Mouse (Mus musculus): Measurements from ENCODE around the gene E2f1. TPM values are rescaled to one million over a fixed set of nuclear protein-coding genes. Genes with fewer than 3 reads are reported as not detected.

E2f1 gene
- polyA plus RNA-seq, 1 experiment from 2014 or later: 15.2 TPM

DNA sequence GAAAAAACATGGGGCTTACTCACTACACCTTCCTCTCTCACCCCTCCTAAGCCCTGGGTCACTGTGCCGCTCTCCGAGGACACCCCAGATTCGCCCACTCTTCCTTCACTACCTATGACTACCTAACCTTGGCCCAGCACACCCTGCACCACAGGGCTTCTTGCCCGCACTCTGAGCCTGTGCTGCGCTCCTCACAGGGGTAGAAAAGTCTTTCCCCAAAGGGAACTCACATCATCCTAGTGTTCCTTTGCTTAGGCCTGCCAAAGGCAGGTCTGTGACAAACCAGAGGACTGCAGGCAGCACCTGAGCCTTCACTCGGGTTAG, 8.0 kb upstream of the E2f1 start:
- Histone ChIP-seq H3K9me3 (no peaks in the 10 kb centered on the region), H3K4me1 (replicated peaks) (peaks cover 27% of the 10 kb centered on the region), H3K4me3 (replicated peaks) (no peak overlapping the region), H3K9ac (replicated peaks) (no peak overlapping the region), H3K36me3 (no peaks in the 10 kb centered on the region), H3K27ac (peak overlapping the region; percentile 76), H3K4me2 (replicated peaks) (no peak overlapping the region), H3K27me3 (no peaks in the 10 kb centered on the region)
- peak; percentile 53; the same call in 1 of the 2 replicates for ATAC-seq
- 44% methylated on average over 6 of the region's 6 CpGs for WGBS

- 18% methylated on average over 12 of the region's 12 CpGs for WGBS
- Histone ChIP-seq H3K4me1 (replicated peaks) (peaks cover 27% of the 10 kb centered on the region), H3K27ac (peak overlapping the region; percentile 76), H3K9ac (replicated peaks) (0 out of 2 replicates have a peak overlapping the region, but pooled peaks have one; percentile 42), H3K4me3 (replicated peaks) (no peak overlapping the region), H3K27me3 (no peaks in the 10 kb centered on the region), H3K4me2 (replicated peaks) (no peak overlapping the region), H3K9me3 (no peaks in the 10 kb centered on the region), H3K36me3 (no peaks in the 10 kb centered on the region)
- ATAC-seq: peak; percentile 85
These were observed 7.4 kb upstream of the E2f1 start for GRCm38 (mm10) chr2:154576876-154577743.

DNA sequence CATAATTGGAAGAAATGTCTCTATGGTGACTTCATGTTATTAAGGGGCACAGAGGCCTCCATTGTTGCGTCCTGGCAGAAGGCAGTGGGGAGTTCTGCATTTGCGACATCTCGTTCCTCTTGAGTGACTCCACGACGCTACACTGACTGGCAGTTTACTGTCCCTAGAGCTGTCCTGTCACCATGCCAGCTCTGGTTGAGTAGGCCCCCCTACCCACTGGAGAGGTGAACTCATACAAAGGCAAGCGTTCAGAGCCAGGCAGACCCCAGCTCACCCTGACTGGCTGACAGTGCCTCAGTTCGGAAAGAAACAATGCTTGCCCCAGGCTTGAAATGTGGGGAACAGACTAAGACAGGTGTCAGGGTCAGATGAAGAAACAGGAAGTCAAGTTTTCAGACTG, 4.6 kb upstream of the E2f1 start:
- Histone ChIP-seq H3K4me2 (replicated peaks) (no peak overlapping the region), H3K27ac (0 out of 2 replicates have a peak overlapping the region, but pooled peaks have one; percentile 2), H3K4me3 (replicated peaks) (no peak overlapping the region), H3K27me3 (no peaks in the 10 kb centered on the region), H3K9ac (replicated peaks) (no peak overlapping the region), H3K9me3 (no peaks in the 10 kb centered on the region), H3K36me3 (no peaks in the 10 kb centered on the region), H3K4me1 (replicated peaks) (peaks cover 37% of the 10 kb centered on the region)
- WGBS: 46% methylated on average over 7 of the region's 7 CpGs
- ATAC-seq: no peak

DNA sequence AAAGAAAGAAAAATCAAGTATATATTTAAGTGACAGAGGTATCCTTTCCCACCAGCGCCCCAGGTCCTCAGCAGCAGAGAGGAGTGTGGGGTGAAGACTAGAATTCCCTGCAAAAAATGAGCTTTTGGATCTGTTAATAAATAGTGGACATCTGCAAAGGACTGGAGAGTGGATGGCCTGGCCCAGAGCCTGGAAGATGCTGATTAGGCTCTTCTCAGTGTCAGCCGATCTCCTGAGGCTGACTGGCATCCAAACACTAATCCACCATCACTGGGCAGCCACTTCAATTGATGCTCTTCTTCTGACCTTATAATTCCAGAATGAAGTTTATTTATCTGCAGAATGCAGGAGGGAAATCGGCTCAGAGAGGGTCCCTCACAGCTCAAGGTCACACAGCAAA, 3.3 kb upstream of the E2f1 start:
- Histone ChIP-seq H3K4me3 (replicated peaks) (no peak overlapping the region), H3K36me3 (no peaks in the 10 kb centered on the region), H3K4me2 (replicated peaks) (no peak overlapping the region), H3K4me1 (replicated peaks) (peaks cover 49% of the 10 kb centered on the region), H3K27me3 (no peaks in the 10 kb centered on the region), H3K27ac (no peak overlapping the region), H3K9me3 (no peaks in the 10 kb centered on the region), H3K9ac (replicated peaks) (no peak overlapping the region)
- 70% methylated on average over 3 of the region's 3 CpGs for WGBS
- no peak for ATAC-seq

GRCm38 (mm10) chr2:154571976-154572375, 2.3 kb upstream of the E2f1 start:
- no peaks in the 10 kb centered on the region for H3K9me3 ChIP-seq
- no peak for ATAC-seq
- no peak overlapping the region for H3K27ac ChIP-seq
- 81% methylated on average over 8 of the region's 8 CpGs for WGBS
- H3K4me2 ChIP-seq (replicated peaks): no peak overlapping the region
- H3K4me1 ChIP-seq (replicated peaks): peaks cover 49% of the 10 kb centered on the region
- H3K4me3 ChIP-seq (replicated peaks): no peak overlapping the region
- H3K9ac ChIP-seq (replicated peaks): 0 out of 2 replicates have a peak overlapping the region, but pooled peaks have one; percentile 19
- no peaks in the 10 kb centered on the region for H3K27me3 ChIP-seq
- H3K36me3 ChIP-seq: no peaks in the 10 kb centered on the region

DNA sequence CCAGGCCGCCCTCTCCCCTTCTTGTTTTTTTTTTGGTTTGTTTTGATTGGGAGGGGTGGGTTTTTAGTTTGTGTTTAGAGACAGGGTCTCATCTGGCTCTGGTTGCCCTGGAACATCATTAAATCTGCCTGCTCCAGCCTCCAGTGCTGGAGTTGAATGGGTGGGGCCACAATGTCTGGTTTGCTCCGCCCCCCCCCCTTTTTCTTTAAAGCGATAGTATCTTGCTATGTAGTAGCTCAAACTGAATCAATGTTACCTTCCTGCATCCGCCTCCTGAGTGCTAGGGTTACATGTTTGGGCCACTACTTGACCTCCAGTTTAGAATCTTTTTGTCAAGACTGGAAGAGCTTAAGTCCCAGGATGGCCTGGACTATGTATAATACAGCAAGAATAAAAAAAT, 1.6 kb upstream of the E2f1 start:
- no peak overlapping the region for H3K4me3 ChIP-seq (replicated peaks)
- no peaks in the 10 kb centered on the region for H3K9me3 ChIP-seq
- H3K36me3 ChIP-seq: no peaks in the 10 kb centered on the region
- no peak overlapping the region for H3K4me2 ChIP-seq (replicated peaks)
- H3K27me3 ChIP-seq: no peaks in the 10 kb centered on the region
- WGBS: 84% methylated on average over 4 of the region's 4 CpGs
- no peak for ATAC-seq
- no peak overlapping the region for H3K9ac ChIP-seq (replicated peaks)
- peak overlapping the region; percentile 11; the same call in 1 of the 2 replicates for H3K27ac ChIP-seq
- peaks cover 49% of the 10 kb centered on the region for H3K4me1 ChIP-seq (replicated peaks)

GRCm38 (mm10) chr2:154570666-154571065, 974 bp upstream of the E2f1 start:
- Histone ChIP-seq H3K27ac (no peak overlapping the region; the same call in 1 of the 2 replicates), H3K4me3 (replicated peaks) (peak overlapping the region; percentile 80; the same call in 1 of the 2 replicates), H3K4me1 (replicated peaks) (peaks cover 53% of the 10 kb centered on the region), H3K27me3 (no peaks in the 10 kb centered on the region), H3K4me2 (replicated peaks) (peak overlapping the region; percentile 90; the same call in 1 of the 2 replicates), H3K9me3 (no peaks in the 10 kb centered on the region), H3K36me3 (no peaks in the 10 kb centered on the region), H3K9ac (replicated peaks) (0 out of 2 replicates have a peak overlapping the region, but pooled peaks have one; percentile 66)
- no peak for ATAC-seq
- 77% methylated on average over 4 of the region's 4 CpGs for WGBS

- H3K4me2 ChIP-seq (replicated peaks): peak overlapping the region; percentile 90
- peak overlapping the region; percentile 84 for H3K27ac ChIP-seq
- H3K9ac ChIP-seq (replicated peaks): peak overlapping the region; percentile 75
- H3K4me3 ChIP-seq (replicated peaks): peak overlapping the region; percentile 80
- H3K36me3 ChIP-seq: 0 out of 2 replicates have a peak, but pooled peaks cover 1% of the 10 kb centered on the region
- WGBS: 0% methylated on average over 26 of the region's 70 CpGs
- ATAC-seq: peak; percentile 62
- no peaks in the 10 kb centered on the region for H3K27me3 ChIP-seq
- peaks cover 61% of the 10 kb centered on the region for H3K4me1 ChIP-seq (replicated peaks)
- H3K9me3 ChIP-seq: no peaks in the 10 kb centered on the region
These were observed 482 bp downstream of the E2f1 start for GRCm38 (mm10) chr2:154569071-154569748.

DNA sequence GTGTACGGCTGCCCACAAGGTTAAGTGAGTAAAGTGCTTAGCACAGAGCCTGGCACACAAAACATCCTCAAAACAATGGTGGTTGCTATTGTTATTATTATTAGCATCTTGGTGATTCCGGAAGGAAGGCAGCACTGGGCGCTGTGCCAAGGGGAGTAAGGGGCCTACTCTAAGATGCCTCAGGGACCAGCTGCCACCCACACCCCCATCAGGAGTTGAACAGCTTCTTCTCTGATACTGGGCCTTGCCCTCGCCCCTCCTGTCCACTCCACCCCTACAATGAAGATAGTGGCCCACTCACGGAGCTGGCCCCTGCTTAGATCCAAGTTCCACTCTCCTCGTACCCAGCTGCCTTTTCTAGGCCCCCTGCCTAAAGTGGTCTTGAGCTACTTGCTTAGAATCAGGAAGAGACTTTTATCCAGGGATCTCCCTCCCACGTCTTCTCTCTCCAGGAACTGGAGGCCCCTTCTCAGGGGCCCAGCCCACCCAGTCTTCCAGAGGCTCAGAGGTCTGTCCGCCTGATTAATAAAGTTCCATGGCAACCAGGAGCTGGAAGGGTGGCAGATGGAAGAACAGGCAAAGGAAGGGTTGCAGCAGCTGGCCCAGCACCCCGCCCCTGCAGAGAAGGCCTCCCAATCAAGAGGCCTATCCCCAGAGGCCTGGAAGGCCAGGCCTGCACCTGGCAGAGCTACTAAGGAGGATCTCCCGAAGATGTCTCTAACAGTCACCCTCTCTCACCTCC, 1.2 kb downstream of the E2f1 start:
- Histone ChIP-seq H3K36me3 (0 out of 2 replicates have a peak, but pooled peaks cover 7% of the 10 kb centered on the region), H3K9me3 (no peaks in the 10 kb centered on the region), H3K4me2 (replicated peaks) (peak overlapping the region; percentile 90), H3K27me3 (no peaks in the 10 kb centered on the region), H3K4me1 (replicated peaks) (peaks cover 62% of the 10 kb centered on the region), H3K27ac (peak overlapping the region; percentile 84), H3K4me3 (replicated peaks) (peak overlapping the region; percentile 80), H3K9ac (replicated peaks) (peak overlapping the region; percentile 75)
- 4% methylated on average over 10 of the region's 10 CpGs for WGBS
- peak; percentile 43 for ATAC-seq

- peak overlapping the region; percentile 84 for H3K27ac ChIP-seq
- H3K4me2 ChIP-seq (replicated peaks): peak overlapping the region; percentile 90
- no peak for ATAC-seq
- no peaks in the 10 kb centered on the region for H3K27me3 ChIP-seq
- peak overlapping the region; percentile 80 for H3K4me3 ChIP-seq (replicated peaks)
- WGBS: 46% methylated on average over 2 of the region's 2 CpGs
- peaks cover 62% of the 10 kb centered on the region for H3K4me1 ChIP-seq (replicated peaks)
- peaks cover 12% of the 10 kb centered on the region; the same call in 1 of the 2 replicates for H3K36me3 ChIP-seq
- peak overlapping the region; percentile 75; the same call in 1 of the 2 replicates for H3K9ac ChIP-seq (replicated peaks)
- no peaks in the 10 kb centered on the region for H3K9me3 ChIP-seq
These were observed 1.9 kb downstream of the E2f1 start for GRCm38 (mm10) chr2:154567766-154568165.

- Histone ChIP-seq H3K9me3 (no peaks in the 10 kb centered on the region), H3K27me3 (no peaks in the 10 kb centered on the region), H3K4me3 (replicated peaks) (0 out of 2 replicates have a peak overlapping the region, but pooled peaks have one; percentile 6), H3K4me1 (replicated peaks) (peaks cover 62% of the 10 kb centered on the region), H3K27ac (no peak overlapping the region), H3K36me3 (peaks cover 16% of the 10 kb centered on the region; the same call in 1 of the 2 replicates), H3K4me2 (replicated peaks) (peak overlapping the region; percentile 23), H3K9ac (replicated peaks) (0 out of 2 replicates have a peak overlapping the region, but pooled peaks have one; percentile 32)
- WGBS: 49% methylated on average over 8 of the region's 8 CpGs
- no peak for ATAC-seq
These were observed 3.1 kb downstream of the E2f1 start for GRCm38 (mm10) chr2:154566641-154567040.

All from midbrain, embryonic 13.5 days (tissue).